Mouse (Mus musculus) telencephalon, adult 2 months (tissue): ENCODE measurements at regions not wholly inside any gene's neighbourhood (a gene's known extent, or its start where the extent isn't known, plus 50 kb on each side); places are given as distances from the start of the nearest gene placed in this dataset.

ENCODE experiments used
- DNase-seq: peaks from one replicate; pipeline ENCODE4 v3.0.0-alpha.2; 2011; ENCODE audit warnings: low read depth, low spot score

- no peak for DNase-seq
These were observed 162.8 kb downstream of the Cmpk2 start for GRCm38 (mm10) chr12:26631795-26632122.

- no peak for DNase-seq
These were observed 162.2 kb downstream of the Cmpk2 start for GRCm38 (mm10) chr12:26631111-26631794.

- peak; percentile 39 for DNase-seq
These were observed 152.3 kb downstream of the Cmpk2 start for GRCm38 (mm10) chr12:26621135-26621932.

- DNase-seq: peak; percentile 54
These were observed 151.6 kb downstream of the Cmpk2 start for GRCm38 (mm10) chr12:26620501-26621134.

- DNase-seq: no peak
These were observed 149.0 kb downstream of the Cmpk2 start for GRCm38 (mm10) chr12:26617969-26618368.

GRCm38 (mm10) chr12:26613086-26613705 is 144.2 kb downstream of the Cmpk2 start:
- no peak for DNase-seq

- no peak for DNase-seq
These were observed 141.1 kb downstream of the Cmpk2 start for GRCm38 (mm10) chr12:26610079-26610478.

GRCm38 (mm10) chr12:26598501-26598900 is 129.5 kb downstream of the Cmpk2 start:
- DNase-seq: no peak

- DNase-seq: no peak
These were observed 123.1 kb downstream of the Cmpk2 start for GRCm38 (mm10) chr12:26592125-26592524.

GRCm38 (mm10) chr12:26589091-26589490 is 120.1 kb downstream of the Cmpk2 start:
- DNase-seq: peak; percentile 86

GRCm38 (mm10) chr12:26577438-26577837 is 108.4 kb downstream of the Cmpk2 start:
- DNase-seq: peak; percentile 93

GRCm38 (mm10) chr12:26571602-26572001 is 102.6 kb downstream of the Cmpk2 start:
- DNase-seq: no peak

- DNase-seq: no peak
These were observed 98.4 kb downstream of the Cmpk2 start for GRCm38 (mm10) chr12:26567435-26567834.

GRCm38 (mm10) chr12:26562858-26563257 is 93.9 kb downstream of the Cmpk2 start:
- no peak for DNase-seq

GRCm38 (mm10) chr12:26559560-26559959 is 90.6 kb downstream of the Cmpk2 start:
- no peak for DNase-seq

GRCm38 (mm10) chr12:26557411-26557810 is 88.4 kb downstream of the Cmpk2 start:
- DNase-seq: no peak

- DNase-seq: no peak
These were observed 82.3 kb downstream of the Cmpk2 start for GRCm38 (mm10) chr12:26551168-26551926.

GRCm38 (mm10) chr12:26547466-26547865 is 78.5 kb downstream of the Cmpk2 start:
- DNase-seq: no peak

GRCm38 (mm10) chr12:26546361-26546760 is 77.4 kb downstream of the Cmpk2 start:
- DNase-seq: no peak

- DNase-seq: no peak
These were observed 74.5 kb downstream of the Cmpk2 start for GRCm38 (mm10) chr12:26543463-26543862.

GRCm38 (mm10) chr12:26542451-26542850 is 73.4 kb downstream of the Cmpk2 start:
- no peak for DNase-seq
